Mouse (Mus musculus) spleen, adult 2 months (tissue): Measurements from ENCODE around the gene Gm10306. TPM values are rescaled to one million over a fixed set of nuclear protein-coding genes. Genes with fewer than 3 reads are reported as not detected.

Experiments
- DNase-seq, 2 experiments: peaks; one replicate each; pipeline versions ENCODE4 v3.0.0 to v3.0.0-alpha.2; 2012 to 2021; ENCODE audit warnings: low spot score in 2 of 2, low read depth in 1 of 2
- H3K27ac ChIP-seq: fragments of 200-500 bp; 2 replicates; pipeline ENCODE4 v1.5.1; 2012; ENCODE audit warnings: low read length, inconsistent platforms; ENCODE audit not compliant: insufficient read depth
- H3K27me3 ChIP-seq: fragments of 200-500 bp; 2 replicates; pipeline ENCODE4 v1.6.1; 2012; ENCODE audit warnings: mild to moderate bottlenecking, moderate library complexity, low read length, inconsistent platforms; ENCODE audit not compliant: control insufficient read depth, insufficient read depth
- H3K36me3 ChIP-seq: fragments of 200-500 bp; 2 replicates; pipeline ENCODE4 v1.6.1; 2012; ENCODE audit warnings: mild to moderate bottlenecking, low read length, inconsistent platforms; ENCODE audit not compliant: control insufficient read depth, insufficient read depth
- H3K4me1 ChIP-seq: fragments of 200-500 bp; 2 replicates; pipeline ENCODE4 v1.6.1; 2011; ENCODE audit warnings: inconsistent platforms; ENCODE audit not compliant: control insufficient read depth, insufficient read depth, insufficient read length
- H3K4me3 ChIP-seq: fragments of 200-500 bp; 2 replicates; pipeline ENCODE4 v1.5.1; 2011; ENCODE audit warnings: mild to moderate bottlenecking, inconsistent platforms; ENCODE audit not compliant: insufficient read depth, insufficient read length; ENCODE audit errors: extremely low read depth
- CTCF ChIP-seq: fragments of 200-500 bp; IDR thresholded peaks from 2 replicates; pipeline ENCODE4 v1.5.1; 2011; ENCODE audit warnings: mild to moderate bottlenecking, inconsistent platforms; ENCODE audit not compliant: insufficient read depth, insufficient read length, insufficient replicate concordance; ENCODE audit errors: extremely low read depth
- POLR2A ChIP-seq: fragments of 200-500 bp; IDR thresholded peaks from 2 replicates; pipeline ENCODE4 v1.6.1; 2011; ENCODE audit warnings: low read depth, low read length, inconsistent platforms
- WGBS: fragments of 180-500 bp; shearing (Covaris S2); methylation state at CpG from one replicate; pipeline ENCODE4 v1.1.7; 2018; 5-methylcytosine and 5-hydroxymethylcytosine counted together
- polyA plus RNA-seq: library from polyadenylated mRNA; depleted of rRNA; stranded (reverse); fragments of >200 nt; gene quantifications from 2 replicates; pipeline ENCODE4 v1.2.3, GENCODE M21; 2012; rRNA removed

Gm10306 gene
- polyA plus RNA-seq, result not detected in 2 replicates

GRCm38 (mm10) chr4:94556265-94557054 lies at the start of gene Gm10306, which contains the start of gene Caap1:
Gene Gm10306, plus strand, starts transcription at chr4:94556546.
Gene Caap1, minus strand, starts transcription at chr4:94556796.
- under 1% methylated on average over 72 of the region's 83 CpGs for WGBS
- Histone ChIP-seq H3K36me3 (no peaks in the 10 kb centered on the region), H3K4me3 (peak within 1 kb of the TSS; percentile 97), H3K27ac (peak within 1 kb of the TSS; percentile 71; the same call in 1 of the 2 replicates), H3K4me1 (peaks cover 2% of the 10 kb centered on the region; the same call in 1 of the 2 replicates), H3K27me3 (no peaks in the 10 kb centered on the region)
- DNase-seq, result peak; percentile 82 to 88
- TF ChIP-seq CTCF (no peak), POLR2A (peak; percentile 76)

GRCm38 (mm10) chr4:94515366-94515765 lies 41.0 kb upstream of the Gm10306 start:
- DNase-seq, result no peak
- WGBS, result 71% methylated on average over 3 of the region's 3 CpGs
- H3K36me3 ChIP-seq, result no peaks in the 10 kb centered on the region; the same call in 1 of the 2 replicates

GRCm38 (mm10) chr4:94517631-94518030 lies 38.7 kb upstream of the Gm10306 start:
- WGBS, result 76% methylated on average over 4 of the region's 4 CpGs
- Histone ChIP-seq H3K4me3 (no peak overlapping the region), H3K4me1 (peaks cover 2% of the 10 kb centered on the region; the same call in 1 of the 2 replicates), H3K36me3 (no peaks in the 10 kb centered on the region; the same call in 1 of the 2 replicates), H3K27me3 (no peaks in the 10 kb centered on the region), H3K27ac (no peak overlapping the region)
- TF ChIP-seq POLR2A (no peak), CTCF (no peak)
- peak; percentile 1 to 3 for DNase-seq

More at GRCm38 (mm10) chr4:94515366-94515765, 41.0 kb upstream of the Gm10306 start:
- H3K27ac ChIP-seq, result no peak overlapping the region
- TF ChIP-seq POLR2A (no peak), CTCF (no peak)
- no peak overlapping the region for H3K4me3 ChIP-seq
- H3K4me1 ChIP-seq, result no peaks in the 10 kb centered on the region
- no peaks in the 10 kb centered on the region for H3K27me3 ChIP-seq

GRCm38 (mm10) chr4:94523321-94523720 lies 33.0 kb upstream of the Gm10306 start:
- H3K4me3 ChIP-seq, result no peak overlapping the region
- TF ChIP-seq CTCF, result no peak
- no peak for TF ChIP-seq POLR2A
- H3K27ac ChIP-seq, result no peak overlapping the region
- H3K4me1 ChIP-seq, result peaks cover 2% of the 10 kb centered on the region; the same call in 1 of the 2 replicates
- no peak for DNase-seq
- no peaks in the 10 kb centered on the region; the same call in 1 of the 2 replicates for H3K36me3 ChIP-seq
- no peaks in the 10 kb centered on the region for H3K27me3 ChIP-seq

- WGBS, result 97% methylated on average over 1 of the region's 1 CpGs
- Histone ChIP-seq H3K27me3 (no peaks in the 10 kb centered on the region), H3K36me3 (0 out of 2 replicates have a peak, but pooled peaks cover 1% of the 10 kb centered on the region), H3K4me3 (no peak overlapping the region), H3K4me1 (no peaks in the 10 kb centered on the region), H3K27ac (no peak overlapping the region)
- DNase-seq, result no peak
- no peak for TF ChIP-seq POLR2A
- TF ChIP-seq CTCF, result no peak
Measured at GRCm38 (mm10) chr4:94529448-94529847, 26.9 kb upstream of the Gm10306 start.

GRCm38 (mm10) chr4:94533205-94533604 lies 23.1 kb upstream of the Gm10306 start:
- no peak for TF ChIP-seq CTCF
- TF ChIP-seq POLR2A, result no peak
- Histone ChIP-seq H3K36me3 (peaks cover 3% of the 10 kb centered on the region; the same call in 1 of the 2 replicates), H3K4me1 (no peaks in the 10 kb centered on the region), H3K4me3 (no peak overlapping the region), H3K27me3 (no peaks in the 10 kb centered on the region), H3K27ac (no peak overlapping the region)
- no peak for DNase-seq

GRCm38 (mm10) chr4:94543041-94543440 lies 13.3 kb upstream of the Gm10306 start:
- TF ChIP-seq POLR2A (no peak), CTCF (no peak)
- no peak for DNase-seq
- H3K27me3 ChIP-seq, result no peaks in the 10 kb centered on the region
- H3K27ac ChIP-seq, result no peak overlapping the region
- no peaks in the 10 kb centered on the region for H3K4me1 ChIP-seq
- peaks cover 3% of the 10 kb centered on the region for H3K36me3 ChIP-seq
- 95% methylated on average over 4 of the region's 4 CpGs for WGBS
- no peak overlapping the region for H3K4me3 ChIP-seq
